Mouse (Mus musculus): ENCODE measurements around the gene 2010300C02Rik. TPM values are rescaled to one million over a fixed set of nuclear protein-coding genes. Genes with fewer than 3 reads are reported as not detected.
A peak's percentile ranks its signal among the peaks of the same experiment; 100 is the strongest.

The 2010300C02Rik gene
- total and polyA plus RNA-seq, 3 experiments = 1.7 to 2.5 (median 2.3) TPM

DNA sequence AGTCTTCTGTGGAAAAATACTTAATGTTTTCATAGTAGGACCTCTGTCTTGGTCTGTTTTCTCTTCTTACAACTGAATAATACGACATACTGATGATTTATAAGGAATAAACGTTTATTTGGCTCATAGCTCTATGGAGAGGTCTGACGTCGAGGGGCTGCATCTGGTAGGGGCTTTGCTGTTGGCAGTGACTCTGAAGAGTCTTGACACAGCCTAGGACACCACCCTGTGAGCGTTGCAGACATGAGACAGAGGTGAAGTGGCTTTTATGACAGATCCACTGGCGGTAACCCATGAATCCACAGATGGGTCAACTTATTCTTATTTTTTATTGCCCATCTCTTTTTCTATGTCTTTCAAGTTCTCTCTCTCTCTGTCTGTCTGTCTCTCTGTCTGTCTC lies 52.5 kb downstream of the 2010300C02Rik start:
- no peak for DNase-seq

GRCm38 (mm10) chr1:37666587-37666986 lies 53.3 kb downstream of the 2010300C02Rik start:
- no peak for DNase-seq

DNA sequence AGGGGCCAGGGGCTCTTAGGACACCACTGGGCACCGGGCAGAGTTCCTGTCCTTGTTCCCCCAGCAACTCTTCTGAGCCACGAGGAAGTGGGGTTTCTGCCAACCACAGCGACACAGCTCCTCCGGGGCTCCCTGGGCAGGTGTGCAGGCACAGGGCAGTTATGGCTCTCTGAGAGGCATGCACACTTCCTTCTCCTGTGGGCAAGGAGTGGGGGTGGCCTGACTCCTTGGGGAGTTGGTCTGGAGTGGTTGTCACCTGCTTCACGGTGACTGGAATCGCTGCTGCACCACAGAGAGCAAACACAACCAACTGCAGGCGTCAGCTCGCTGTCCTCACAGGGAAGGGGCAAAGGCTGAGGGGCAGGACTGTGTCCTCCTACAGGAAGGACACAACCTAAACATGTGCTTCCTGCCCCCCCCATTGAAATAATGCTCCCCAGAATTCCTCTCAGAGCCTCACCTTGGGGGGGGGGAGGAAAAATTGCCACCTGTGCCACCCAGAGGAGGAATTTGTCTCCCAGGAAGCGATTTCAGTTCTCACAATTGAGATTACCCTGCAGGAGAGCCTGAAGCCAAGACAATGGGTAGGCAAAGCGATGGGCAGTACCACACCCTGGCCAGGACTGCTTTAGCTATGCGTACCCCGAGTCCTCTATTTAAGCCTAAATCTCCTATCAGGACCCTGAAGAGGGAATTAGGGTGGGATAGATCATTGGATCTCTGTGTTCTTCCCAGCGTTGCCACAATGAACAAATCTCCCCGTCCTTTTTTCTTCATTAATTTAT lies 54.2 kb downstream of the 2010300C02Rik start:
- no peak for DNase-seq

GRCm38 (mm10) chr1:37664496-37664895 lies 55.4 kb downstream of the 2010300C02Rik start:
- DNase-seq = no peak

DNA sequence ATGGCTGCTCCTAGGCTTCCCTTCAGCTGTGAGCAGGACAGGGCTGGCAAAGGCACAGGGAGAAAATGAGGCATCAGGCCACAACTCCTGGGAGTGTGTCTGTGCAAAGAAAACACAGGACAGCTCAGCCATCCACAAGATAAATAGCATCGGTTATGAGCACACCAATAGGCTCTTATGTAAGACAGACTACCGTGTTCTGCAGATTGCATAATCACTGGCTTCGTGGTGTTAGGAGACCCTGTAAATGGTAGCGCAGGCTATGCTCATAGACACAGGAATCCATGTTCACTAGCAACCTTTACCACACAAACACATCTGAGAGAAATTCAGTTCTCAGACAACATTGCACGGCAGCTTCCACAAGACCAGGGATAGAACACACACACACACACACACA lies 56.3 kb downstream of the 2010300C02Rik start:
- no peak for DNase-seq

- DNase-seq = no peak
Measured at GRCm38 (mm10) chr1:37656017-37656416, 63.9 kb downstream of the 2010300C02Rik start.

GRCm38 (mm10) chr1:37653992-37654391 lies 65.9 kb downstream of the 2010300C02Rik start:
- no peak for DNase-seq

DNA sequence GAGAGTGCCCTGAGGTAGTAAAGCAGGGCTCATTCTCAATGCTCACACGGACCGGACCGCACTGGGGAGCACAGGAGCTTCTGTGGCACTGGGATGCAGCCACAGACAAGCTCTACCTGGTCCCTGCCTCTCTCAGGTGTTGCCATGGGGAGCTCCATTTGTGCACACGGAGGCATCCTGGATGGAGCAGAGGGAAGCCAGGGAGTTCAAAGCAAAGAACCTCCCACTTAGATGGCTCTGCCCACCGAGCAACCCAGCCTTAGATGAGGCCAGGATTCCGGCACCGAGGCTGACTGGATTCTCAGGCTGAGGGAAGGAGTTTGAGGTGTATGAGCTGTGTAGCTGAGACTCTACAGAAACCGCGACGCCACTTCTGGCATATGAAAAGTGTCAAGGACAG lies 72.8 kb downstream of the 2010300C02Rik start:
- DNase-seq = no peak

DNA sequence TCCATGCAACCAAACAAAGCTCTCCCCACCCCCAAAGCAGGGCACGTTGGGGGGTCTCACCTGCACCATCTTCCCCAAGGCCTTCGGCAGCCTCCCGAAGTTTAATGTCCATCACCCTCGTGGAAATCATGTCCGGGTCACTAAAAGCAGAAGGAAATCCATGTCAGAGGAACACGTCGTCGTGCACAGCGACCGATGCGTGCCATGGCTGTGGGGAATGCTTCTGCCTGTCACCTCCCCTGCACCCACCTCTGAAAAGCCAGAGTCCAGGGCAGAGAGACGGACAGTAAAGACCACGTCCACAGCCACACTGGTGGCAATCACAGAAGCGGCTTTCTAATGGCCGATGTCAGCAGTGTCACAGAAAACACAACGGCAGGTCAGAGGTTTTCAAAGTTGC lies 75.4 kb downstream of the 2010300C02Rik start:
- no peak for DNase-seq

- DNase-seq = no peak
Measured at GRCm38 (mm10) chr1:37643794-37644365, 76.0 kb downstream of the 2010300C02Rik start.

DNA sequence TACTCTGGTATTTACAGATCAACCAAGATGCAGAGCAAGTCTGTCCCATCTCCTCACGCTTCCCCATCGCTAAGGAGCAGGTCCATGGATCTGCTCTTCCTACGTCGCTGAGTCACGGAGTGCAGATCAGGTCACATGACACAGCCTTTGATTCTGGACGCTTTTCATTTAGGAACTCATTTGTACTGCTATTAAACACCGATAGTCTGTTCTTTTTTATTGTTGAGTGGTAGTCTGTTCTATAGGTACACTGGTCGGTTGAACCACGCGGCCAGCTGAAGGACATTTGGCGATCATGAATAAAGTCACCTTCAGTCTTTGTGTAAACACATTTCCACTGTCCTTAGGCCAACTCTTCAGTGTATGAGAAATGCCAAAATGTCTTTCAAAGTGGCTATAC lies 78.5 kb downstream of the 2010300C02Rik start:
- DNase-seq = no peak

GRCm38 (mm10) chr1:37639101-37639500 lies 80.8 kb downstream of the 2010300C02Rik start:
- peak; percentile 81 for DNase-seq

DNA sequence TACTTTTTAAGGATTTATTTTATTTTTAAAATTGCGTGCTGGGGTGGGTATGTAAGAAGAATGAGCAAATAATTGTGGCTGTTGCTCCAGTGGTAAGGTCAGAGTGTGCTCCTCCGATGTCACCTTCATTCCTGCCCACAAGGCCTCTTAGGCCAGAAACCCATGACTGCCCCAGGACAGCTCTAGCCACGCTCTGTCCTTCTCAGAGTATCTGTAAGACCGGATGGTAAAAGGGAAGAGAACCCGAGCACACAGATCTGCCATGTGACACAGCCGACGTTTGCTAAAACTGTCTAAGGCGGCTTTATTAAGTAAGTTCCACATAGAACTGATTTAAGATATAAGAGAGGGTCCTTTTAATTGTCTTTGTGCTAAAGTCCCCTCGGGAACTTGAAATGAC lies 81.3 kb downstream of the 2010300C02Rik start:
- DNase-seq = no peak

GRCm38 (mm10) chr1:37637571-37637970 lies 82.3 kb downstream of the 2010300C02Rik start:
- no peak for DNase-seq

DNA sequence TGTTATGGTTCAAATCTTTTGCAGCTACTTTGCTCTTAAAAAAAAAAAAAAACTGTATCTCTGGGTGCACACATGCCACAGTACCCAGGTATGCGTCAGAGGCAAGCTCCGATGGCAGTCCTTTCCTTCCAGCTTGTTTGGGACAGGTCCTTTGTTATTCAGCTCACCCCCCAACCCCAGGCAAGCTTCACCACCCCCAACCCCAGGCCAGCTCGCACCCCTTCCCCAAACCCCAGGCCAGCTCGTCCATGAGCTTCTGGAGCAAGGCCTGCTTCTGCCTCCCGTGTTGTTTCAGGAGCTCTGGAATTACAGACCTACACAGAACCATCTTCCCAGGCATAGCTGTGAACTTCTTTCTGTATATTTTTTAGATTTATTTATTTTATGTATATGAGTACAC lies 83.1 kb downstream of the 2010300C02Rik start:
- no peak for DNase-seq

GRCm38 (mm10) chr1:37636169-37636568 lies 83.7 kb downstream of the 2010300C02Rik start:
- no peak for DNase-seq

- DNase-seq = no peak
Measured at GRCm38 (mm10) chr1:37635716-37636115, 84.2 kb downstream of the 2010300C02Rik start.

- peak; percentile 38 for DNase-seq
Measured at GRCm38 (mm10) chr1:37634658-37635057, 85.2 kb downstream of the 2010300C02Rik start.

DNA sequence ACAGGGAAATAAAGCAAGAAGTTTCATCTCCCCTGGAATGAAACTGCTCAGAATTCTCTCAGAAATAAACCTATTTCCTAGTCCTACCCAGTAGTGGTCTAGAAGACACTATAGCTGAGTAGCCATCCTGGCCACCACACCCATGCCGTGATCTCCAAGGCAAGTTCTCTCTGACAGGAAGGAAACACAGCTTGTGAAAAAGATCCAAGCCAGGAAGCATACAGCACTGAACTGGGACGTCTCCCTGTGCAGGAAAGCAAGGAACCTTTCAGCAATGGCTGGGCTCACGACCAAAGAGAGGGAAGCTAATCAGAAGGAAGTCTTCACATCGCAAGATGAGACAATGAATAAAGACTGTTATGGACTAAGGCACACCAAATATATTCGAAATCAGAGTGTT lies 86.4 kb downstream of the 2010300C02Rik start:
- no peak for DNase-seq

DNA sequence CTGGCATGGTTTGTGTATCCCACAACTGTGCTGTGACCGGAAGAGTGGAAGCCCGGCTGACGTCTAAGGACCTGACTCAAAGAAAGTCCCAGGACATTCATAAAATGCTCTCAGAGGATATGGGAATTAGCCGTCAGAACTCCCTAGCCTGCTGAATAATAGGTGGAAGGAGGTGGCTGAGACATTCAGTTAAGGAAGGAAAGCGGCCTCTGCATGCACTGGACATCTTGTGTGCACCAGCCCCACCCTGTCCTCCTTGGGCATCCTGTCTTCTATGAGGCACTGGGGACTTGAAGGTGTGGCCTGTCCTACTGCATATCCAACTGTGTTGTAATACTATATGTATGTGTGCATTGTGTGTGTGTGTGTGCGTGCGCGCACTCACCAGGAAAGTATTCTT lies 87.5 kb downstream of the 2010300C02Rik start:
- no peak for DNase-seq

DNA sequence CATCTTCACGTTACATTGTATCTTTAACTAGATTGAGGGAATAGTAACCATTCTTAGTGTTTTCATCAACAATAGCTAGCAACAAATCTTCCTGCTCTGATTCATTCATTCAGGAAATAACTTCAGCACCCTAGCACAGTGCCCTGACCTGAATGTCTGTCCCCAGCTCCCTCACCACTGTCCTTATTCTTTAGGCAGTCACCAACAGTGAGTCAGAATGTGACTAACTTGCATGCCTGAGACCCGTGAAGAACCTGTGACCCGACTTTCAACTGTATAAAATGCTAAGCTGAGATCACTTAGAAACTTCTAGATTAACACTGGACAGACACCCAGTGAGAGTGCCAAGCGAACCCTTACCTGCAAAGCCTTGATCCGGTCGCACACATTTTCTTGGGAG lies 88.4 kb downstream of the 2010300C02Rik start:
- DNase-seq = peak; percentile 52

- DNase-seq = no peak
Measured at GRCm38 (mm10) chr1:37630412-37631210, 89.3 kb downstream of the 2010300C02Rik start.

GRCm38 (mm10) chr1:37629876-37630275 lies 90.0 kb downstream of the 2010300C02Rik start:
- no peak for DNase-seq
